Mouse (Mus musculus) lung, adult 2 months (tissue): Measurements from ENCODE around the gene Rps6kb1.

Experiments used
- CTCF ChIP-seq: fragments of 200-500 bp; IDR thresholded peaks from 2 replicates; pipeline ENCODE4 v1.5.1; 2011; ENCODE audit warnings: mild to moderate bottlenecking, low read length, control low read depth; ENCODE audit not compliant: insufficient read depth
- POLR2A ChIP-seq: fragments of 200-500 bp; IDR thresholded peaks from 2 replicates; pipeline ENCODE4 v1.6.1; 2011; ENCODE audit warnings: low read depth, mild to moderate bottlenecking, control low read depth, low read length, borderline replicate concordance; ENCODE audit errors: extremely low read depth

DNA sequence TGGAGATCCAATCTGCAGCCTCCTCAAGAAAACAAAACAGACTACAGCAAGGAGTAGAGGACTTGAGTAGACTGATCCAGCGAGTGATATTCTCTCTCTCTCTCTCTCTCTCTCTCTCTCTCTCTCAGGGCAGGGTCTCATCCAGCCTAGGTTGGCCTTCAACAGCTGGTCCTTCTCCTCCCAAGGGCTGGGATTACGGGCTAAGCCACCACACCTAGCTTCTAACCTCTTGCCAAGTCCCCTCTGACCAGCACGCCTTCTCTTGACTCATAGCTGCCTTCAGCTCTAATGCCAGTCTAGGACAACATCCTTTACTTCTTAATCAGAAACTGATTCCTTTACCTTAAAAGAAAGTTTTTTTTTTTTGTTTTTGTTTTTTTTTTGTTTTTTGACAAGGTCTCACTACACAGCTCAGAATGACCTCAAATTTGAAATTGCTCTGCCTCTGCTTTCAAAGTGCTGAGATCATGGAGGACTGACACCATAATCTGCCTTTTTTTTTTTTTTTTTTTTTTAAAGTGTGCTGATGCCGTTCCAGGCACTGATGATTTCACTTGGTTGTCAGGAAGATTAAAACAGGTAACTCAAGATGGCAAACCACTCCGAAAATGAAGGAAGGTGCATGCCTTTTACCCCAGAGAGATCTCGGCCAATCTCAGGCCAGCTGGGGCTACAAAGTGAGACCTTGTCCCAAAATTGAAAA, 33.7 kb upstream of the Rps6kb1 start:
- no peak for TF ChIP-seq CTCF
- TF ChIP-seq POLR2A = no peak
